Mouse (Mus musculus) heart, postnatal 0 days (tissue): Measurements from ENCODE around the gene Gm10135.

Experiments
- CTCF ChIP-seq: IDR thresholded peaks from 2 replicates; pipeline ENCODE4 v1.5.1; 2016; ENCODE audit warnings: antibody characterized with exemption, control low read depth, low read depth
- EP300 ChIP-seq: IDR thresholded peaks from 2 replicates; pipeline ENCODE4 v1.6.1; 2016; ENCODE audit warnings: antibody characterized with exemption, low read depth

- no peak for TF ChIP-seq CTCF
- TF ChIP-seq EP300 = no peak
Observed at GRCm38 (mm10) chr5:73004046-73004445, 29.5 kb upstream of the Gm10135 start.
